Mouse (Mus musculus) c-Kit-positive CD71-positive TER-119-negative erythroid progenitor cells, embryonic 14.5 days (primary cell): ENCODE results near the gene Csgalnact2.

Experiments
- DNase-seq: peaks from one replicate; pipeline ENCODE4 v3.0.0-alpha.2; 2013; ENCODE audit warnings: low read depth

Gene Csgalnact2

DNA sequence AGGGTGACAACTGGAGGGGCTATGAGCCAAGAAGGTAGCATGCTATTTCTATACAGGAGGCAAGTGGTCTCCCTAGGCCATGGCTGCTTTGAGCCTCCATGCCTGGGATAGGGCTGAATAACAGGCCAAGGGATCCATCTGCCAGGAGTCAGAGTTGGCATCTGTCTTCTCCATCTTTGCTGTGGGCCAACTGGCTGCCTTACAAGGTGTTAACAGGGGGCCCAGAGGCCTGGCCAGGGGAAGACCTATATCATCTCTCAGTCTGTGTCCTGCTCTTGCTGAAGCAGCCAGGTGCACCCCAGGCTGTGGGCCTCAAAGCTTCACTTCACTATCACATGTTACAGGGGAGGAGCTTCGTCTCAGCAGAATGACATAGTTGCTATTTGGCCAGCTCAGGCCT lies 66.8 kb downstream of the Csgalnact2 start:
- no peak for DNase-seq

DNA sequence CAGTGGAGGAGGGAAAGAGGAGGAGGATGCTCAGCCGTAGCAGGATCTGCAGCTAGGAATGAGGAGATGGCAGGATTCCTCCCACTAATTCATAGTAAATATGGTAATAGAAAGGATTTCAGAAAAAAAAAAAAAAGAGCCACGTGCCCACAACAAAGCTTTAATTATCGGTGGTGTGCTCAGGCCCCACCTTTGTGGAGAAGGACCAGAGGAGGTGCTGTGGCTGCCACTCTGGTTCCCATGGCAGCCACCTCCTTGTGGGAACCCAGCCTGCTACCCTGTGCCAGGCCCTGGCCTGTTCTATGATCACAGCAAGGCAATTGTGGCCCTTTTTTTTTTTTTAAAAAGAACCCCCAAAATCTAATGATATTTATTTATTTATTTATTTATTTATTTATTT lies 67.5 kb downstream of the Csgalnact2 start:
- DNase-seq = no peak

DNA sequence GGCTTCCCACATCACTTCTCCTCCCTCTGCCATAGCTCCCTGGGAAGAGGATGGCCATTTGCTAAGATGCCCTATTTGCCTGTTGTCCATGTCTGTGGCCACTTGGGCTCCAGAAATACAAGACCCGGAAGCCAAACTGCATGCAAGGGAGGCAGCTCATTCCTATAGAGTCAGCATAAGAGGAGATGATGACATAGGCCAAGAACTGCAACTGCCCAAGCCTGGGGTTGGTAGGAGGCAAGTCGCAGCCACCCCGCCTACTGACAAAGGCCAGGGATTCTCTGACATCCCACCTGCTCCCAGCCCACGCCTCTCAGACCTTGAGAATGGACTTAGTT lies 68.0 kb downstream of the Csgalnact2 start:
- DNase-seq = no peak

DNA sequence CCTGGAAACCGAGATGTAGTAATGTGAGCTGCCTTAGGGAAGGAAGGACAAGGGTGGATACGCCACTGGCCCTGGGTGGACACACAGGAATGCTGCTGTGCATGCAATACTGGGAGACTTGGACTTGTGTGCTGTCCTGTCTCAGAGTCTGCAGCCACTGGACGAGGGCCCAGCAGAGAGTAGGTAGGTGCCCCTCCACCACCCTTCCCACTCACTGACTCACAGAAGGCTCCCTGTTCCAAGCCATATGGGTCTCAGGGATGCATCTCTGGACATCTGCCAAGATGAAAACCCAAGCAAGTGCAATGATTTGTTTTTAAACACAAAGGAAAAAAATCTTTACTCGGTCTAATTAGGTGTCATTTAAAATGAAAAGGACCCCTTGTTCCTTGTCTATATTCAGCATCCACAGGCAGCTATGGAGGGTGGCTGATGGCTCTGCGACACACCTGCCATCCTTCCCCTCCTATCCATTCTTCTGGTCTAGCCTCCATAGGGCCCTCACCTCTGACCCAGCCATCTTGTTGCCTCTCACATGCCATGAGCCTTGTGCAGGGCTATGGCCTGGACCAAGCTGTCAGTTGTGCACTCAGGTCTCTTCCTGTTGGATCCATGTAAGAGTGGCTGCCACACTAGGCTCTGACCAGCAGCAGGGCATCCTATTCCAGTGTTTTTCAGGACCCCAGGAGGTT lies 68.5 kb downstream of the Csgalnact2 start:
- no peak for DNase-seq

DNA sequence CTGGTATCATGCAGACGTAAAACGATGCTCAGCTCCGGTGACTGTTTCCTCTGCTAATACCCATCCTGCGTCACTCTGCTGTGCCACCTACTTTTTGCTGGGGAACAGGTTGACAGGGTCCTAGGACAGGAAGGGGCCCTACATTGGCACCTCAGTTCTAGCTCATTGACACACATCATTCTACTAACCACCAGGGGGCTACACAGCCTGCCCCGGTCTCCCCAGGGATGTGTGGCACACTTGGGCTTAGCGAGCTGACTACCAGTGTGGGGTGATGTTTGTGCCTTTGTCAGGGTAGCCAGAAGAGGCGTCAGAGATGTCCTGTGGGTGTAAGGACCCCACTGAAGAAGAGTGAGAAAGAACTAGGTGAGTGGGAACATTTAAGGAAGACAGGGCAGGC lies 71.2 kb downstream of the Csgalnact2 start:
- no peak for DNase-seq

DNA sequence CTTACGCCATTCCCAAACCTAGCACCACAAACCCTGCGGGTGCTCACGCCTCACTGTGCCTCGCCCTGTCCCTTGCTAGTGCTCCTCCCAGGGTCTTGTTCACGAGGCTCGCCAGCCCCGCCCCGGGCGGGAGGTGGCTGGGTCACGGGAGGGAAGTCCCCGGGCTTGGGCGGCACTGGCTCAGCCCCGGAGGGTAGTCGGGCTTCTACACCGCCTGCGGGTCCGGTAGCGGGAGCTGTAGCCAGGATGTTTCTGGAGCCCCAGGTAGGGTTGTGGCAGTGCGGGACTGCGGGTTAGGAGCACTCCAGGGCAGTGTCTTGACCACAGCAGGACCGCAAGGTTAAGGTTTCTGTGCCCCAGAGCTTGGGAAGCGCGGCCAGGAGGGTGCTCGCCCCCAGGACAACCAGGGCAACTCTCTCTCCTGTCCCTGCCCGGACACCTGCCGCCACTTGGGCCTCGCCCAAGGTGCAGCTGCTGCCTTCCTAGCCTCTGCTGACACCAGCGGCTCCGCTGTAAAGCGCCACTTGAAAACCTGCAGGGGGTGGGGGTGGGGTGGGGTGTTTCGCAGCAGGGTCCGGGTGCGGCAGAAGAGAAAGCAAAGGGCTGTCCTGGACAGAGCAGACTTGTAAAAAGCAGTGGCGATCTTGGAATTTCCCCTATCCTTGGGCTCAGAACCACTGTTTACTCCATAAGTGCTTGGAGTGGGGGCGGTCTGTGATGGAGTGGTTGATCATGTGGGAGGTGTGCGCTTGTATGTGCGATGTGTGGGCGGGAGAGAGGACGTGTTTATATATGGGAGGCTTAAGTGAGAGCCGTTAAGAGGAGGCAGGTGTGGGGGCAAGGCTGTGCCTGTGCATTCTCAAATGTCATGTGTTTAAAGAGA lies 72.5 kb downstream of the Csgalnact2 start:
- no peak for DNase-seq

DNA sequence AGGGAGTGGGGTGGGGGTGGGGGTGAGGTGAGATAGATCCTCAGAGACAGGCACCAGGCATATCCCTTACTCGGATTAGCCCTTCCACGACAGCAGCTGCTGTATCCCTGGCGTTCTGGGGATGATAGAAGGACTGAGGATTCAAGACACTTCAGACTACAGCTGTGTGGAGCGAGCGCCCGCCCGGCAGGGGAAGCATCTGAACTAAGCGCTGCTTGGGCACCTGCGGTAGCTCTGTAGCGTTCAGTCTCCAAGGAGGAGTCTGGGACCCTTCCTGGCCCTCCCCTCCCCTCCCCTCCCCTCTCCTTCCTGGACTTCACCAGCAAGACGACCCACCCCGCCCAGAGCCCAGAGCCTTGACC lies 73.1 kb downstream of the Csgalnact2 start:
- DNase-seq = no peak

DNA sequence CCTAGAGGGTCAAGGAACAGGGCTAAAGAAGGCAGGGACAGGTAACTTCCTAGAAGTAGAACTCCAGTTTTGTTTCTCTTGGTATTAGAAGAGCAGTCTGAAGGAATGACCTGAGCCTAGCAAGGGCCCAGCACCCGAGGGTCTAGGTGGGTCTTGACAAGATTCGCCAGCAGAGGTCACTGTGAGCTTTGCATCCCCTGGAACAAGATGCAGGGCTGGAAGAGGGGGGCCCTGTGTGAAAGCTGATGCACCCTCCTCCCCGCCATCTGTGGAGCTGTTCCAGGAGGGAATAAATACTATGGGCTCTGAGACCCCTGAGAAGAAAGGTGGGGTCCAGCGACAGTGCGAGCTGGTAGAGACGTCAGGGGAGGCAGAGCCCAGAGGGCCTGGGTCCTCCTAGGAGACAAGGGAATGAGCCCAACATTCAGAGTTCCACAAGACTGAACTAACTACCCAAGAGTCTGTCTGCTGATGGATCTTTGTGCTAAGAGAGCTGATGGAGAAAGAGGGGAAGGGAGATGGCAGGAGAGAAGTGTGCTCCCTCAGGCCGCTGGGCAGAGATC lies 73.9 kb downstream of the Csgalnact2 start:
- DNase-seq = no peak

DNA sequence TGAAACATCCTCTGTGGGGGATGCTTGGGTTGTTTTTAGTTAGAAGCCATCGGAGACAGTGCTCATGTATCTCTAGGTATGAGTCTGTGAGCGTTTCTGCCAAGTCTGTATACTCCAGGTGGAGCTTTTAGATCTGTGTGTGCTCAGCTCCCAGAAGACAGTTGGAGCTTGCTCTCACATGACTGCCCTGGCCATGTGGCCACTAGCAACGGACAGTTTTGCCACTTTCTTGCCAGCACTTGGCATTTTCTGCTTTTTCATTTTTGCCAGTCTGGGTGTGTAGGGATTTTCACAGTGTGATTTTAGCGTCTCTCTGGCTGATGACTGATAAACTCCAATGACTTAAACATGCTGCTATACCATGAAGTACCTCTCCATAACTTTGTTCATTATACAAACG lies 75.7 kb downstream of the Csgalnact2 start:
- no peak for DNase-seq

DNA sequence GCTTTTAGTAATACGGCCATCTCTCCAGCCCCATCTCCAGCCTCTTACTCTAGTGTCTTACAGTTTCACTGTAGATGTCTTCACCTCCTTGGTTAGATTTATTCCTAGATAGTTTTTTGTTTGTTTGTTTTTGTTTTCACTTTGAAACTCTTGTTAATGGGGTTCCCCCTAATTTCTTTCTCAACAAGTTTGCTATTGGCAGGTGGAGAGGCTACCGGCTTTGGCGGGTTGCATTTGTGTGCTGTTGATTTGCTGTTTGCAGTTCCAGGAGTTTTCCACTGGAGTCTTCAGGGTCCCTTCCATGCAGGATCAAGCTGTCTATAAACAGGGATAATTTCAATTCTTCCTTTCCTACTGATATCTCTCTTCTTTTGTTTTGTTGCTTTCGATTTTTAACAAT lies 77.7 kb downstream of the Csgalnact2 start:
- no peak for DNase-seq
